Mouse (Mus musculus) hindbrain, embryonic 14.5 days (tissue): ENCODE results near the gene Flywch1. TPM values are rescaled to one million over a fixed set of nuclear protein-coding genes. Genes with fewer than 3 reads are reported as not detected.

Source experiments
- ATAC-seq: fragments of 200-750 bp; cut with Nextera tagmentation; 2 replicates; pipeline ENCODE4 v1.8.0; 2017; ENCODE audit warnings: moderate number of reproducible peaks, mild to moderate bottlenecking, moderate TSS enrichment, moderate library complexity; ENCODE audit not compliant: low FRiP score
- DNase-seq: peaks from one replicate; pipeline ENCODE4 v3.0.0-alpha.2; 2015; ENCODE audit warnings: low spot score
- H3K27ac ChIP-seq: fragments of 300-500 bp; sonication (generic); 2 replicates; pipeline ENCODE4 v1.5.1; 2014; ENCODE audit warnings: mild to moderate bottlenecking, moderate library complexity
- H3K27me3 ChIP-seq: fragments of 300-500 bp; sonication (generic); 2 replicates; pipeline ENCODE4 v1.6.1; 2014; ENCODE audit warnings: mild to moderate bottlenecking, low read length, mixed read lengths; ENCODE audit not compliant: control insufficient read depth, insufficient read depth
- H3K36me3 ChIP-seq: fragments of 300-500 bp; sonication (generic); replicated peaks from 2 replicates; pipeline ENCODE4 v1.6.1; 2014; ENCODE audit not compliant: control insufficient read depth, insufficient read depth
- H3K4me1 ChIP-seq: fragments of 300-500 bp; sonication (generic); replicated peaks from 2 replicates; pipeline ENCODE4 v1.6.1; 2014; ENCODE audit warnings: antibody characterized with exemption, low read length, mixed read lengths; ENCODE audit not compliant: control insufficient read depth, insufficient read depth
- H3K4me2 ChIP-seq: fragments of 300-500 bp; sonication (generic); replicated peaks from 2 replicates; pipeline ENCODE4 v1.6.1; 2014; ENCODE audit warnings: mild to moderate bottlenecking, moderate library complexity
- H3K4me3 ChIP-seq: fragments of 300-500 bp; sonication (generic); replicated peaks from 2 replicates; pipeline ENCODE4 v1.5.1; 2014; ENCODE audit warnings: mild to moderate bottlenecking, low read length
- H3K9ac ChIP-seq: fragments of 300-500 bp; sonication (generic); 2 replicates; pipeline ENCODE4 v1.6.1; 2014
- H3K9me3 ChIP-seq: fragments of 300-500 bp; sonication (generic); 2 replicates; pipeline ENCODE4 v1.6.1; 2016; ENCODE audit warnings: low read length; ENCODE audit not compliant: control insufficient read depth
- WGBS: fragments of 180-500 bp; shearing (Covaris S2); extraction: QIAGEN DNeasy Blood & Tissue Kit; methylation state at CpG from one replicate; pipeline ENCODE4 v1.1.7; 2014; 5-methylcytosine and 5-hydroxymethylcytosine counted together
- polyA plus RNA-seq: library from polyadenylated mRNA; unstranded; fragments of >200 nt; fragmentation: Nextera tagmentation; extraction: Ambion mirVana; gene quantifications from 2 replicates; pipeline ENCODE4 v1.2.1, GENCODE M21; 2014

Flywch1 gene
- polyA plus RNA-seq, 1 experiment from 2014 or later = 183 TPM

- H3K4me1 ChIP-seq = peaks cover 20% of the 10 kb centered on the region
- H3K4me2 ChIP-seq = no peak overlapping the region
- no peak overlapping the region for H3K4me3 ChIP-seq
- H3K9me3 ChIP-seq = no peaks in the 10 kb centered on the region
- H3K9ac ChIP-seq = no peak overlapping the region
- H3K27me3 ChIP-seq = peaks cover 49% of the 10 kb centered on the region
- peaks cover 19% of the 10 kb centered on the region for H3K36me3 ChIP-seq
- WGBS = 44% methylated on average over 6 of the region's 6 CpGs
- H3K27ac ChIP-seq = no peak overlapping the region
- no peak for ATAC-seq
- no peak for DNase-seq
These were observed 23.4 kb downstream of the Flywch1 start for GRCm38 (mm10) chr17:23748026-23748425.

- H3K4me2 ChIP-seq = no peak overlapping the region
- no peaks in the 10 kb centered on the region for H3K9me3 ChIP-seq
- no peak overlapping the region for H3K27ac ChIP-seq
- no peak for ATAC-seq
- no peak overlapping the region for H3K4me3 ChIP-seq
- peaks cover 20% of the 10 kb centered on the region for H3K4me1 ChIP-seq
- H3K36me3 ChIP-seq = peaks cover 14% of the 10 kb centered on the region
- H3K27me3 ChIP-seq = peaks cover 54% of the 10 kb centered on the region
- WGBS = 88% methylated on average over 3 of the region's 3 CpGs
- no peak for DNase-seq
- no peak overlapping the region for H3K9ac ChIP-seq
These were observed 23.9 kb downstream of the Flywch1 start for GRCm38 (mm10) chr17:23747471-23747870.

DNA sequence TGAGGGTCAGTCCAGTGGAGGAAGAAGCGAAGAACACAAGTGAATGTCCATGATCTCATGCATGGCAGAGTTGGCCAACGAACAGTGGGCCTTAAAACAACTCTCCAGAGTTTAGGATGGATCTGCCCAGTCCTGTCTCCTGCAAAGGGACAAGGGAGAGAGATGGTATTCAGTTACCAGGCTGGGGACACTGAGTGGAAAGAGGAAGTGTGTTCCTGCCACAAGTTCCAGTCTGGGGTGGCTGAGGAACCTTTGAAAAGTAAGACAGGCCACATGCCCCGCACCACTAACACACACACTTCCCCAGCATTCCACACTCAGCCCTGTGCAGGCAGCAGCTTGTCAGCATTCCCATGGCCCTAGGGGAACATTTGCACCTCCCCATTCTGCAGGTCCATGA, 24.6 kb downstream of the Flywch1 start:
- Histone ChIP-seq H3K27ac (no peak overlapping the region), H3K9ac (no peak overlapping the region), H3K4me2 (no peak overlapping the region), H3K27me3 (peaks cover 61% of the 10 kb centered on the region), H3K9me3 (no peaks in the 10 kb centered on the region), H3K36me3 (peaks cover 6% of the 10 kb centered on the region), H3K4me1 (peaks cover 20% of the 10 kb centered on the region), H3K4me3 (no peak overlapping the region)
- 84% methylated on average over 3 of the region's 3 CpGs for WGBS
- no peak for DNase-seq
- ATAC-seq = no peak

DNA sequence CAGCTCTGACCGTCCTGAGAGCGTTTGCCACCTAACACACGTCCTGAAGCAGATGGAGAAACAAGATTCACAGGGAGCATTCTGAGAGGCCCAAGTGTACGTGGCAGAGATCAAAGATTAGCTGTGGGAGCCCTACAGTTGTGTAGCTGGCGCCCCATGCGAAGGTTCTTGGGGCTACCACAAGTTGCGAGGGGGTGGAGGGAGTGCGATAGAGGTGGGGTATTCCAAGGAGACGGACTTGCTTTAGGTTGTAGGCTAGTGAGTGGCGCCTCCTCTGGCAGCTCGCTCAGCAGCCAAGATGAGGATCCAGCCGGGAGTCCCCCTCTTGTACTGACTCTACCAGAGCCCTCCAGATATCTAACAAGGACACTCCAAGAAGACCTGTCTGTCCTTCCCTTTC, 25.1 kb downstream of the Flywch1 start:
- H3K9ac ChIP-seq = no peak overlapping the region
- peak overlapping the region; percentile 65 for H3K4me2 ChIP-seq
- no peak overlapping the region for H3K27ac ChIP-seq
- H3K36me3 ChIP-seq = peaks cover 2% of the 10 kb centered on the region
- H3K9me3 ChIP-seq = no peaks in the 10 kb centered on the region
- peak overlapping the region; percentile 35 for H3K4me3 ChIP-seq
- H3K27me3 ChIP-seq = peaks cover 66% of the 10 kb centered on the region
- no peak for DNase-seq
- peaks cover 20% of the 10 kb centered on the region for H3K4me1 ChIP-seq
- no peak for ATAC-seq
- WGBS = 3% methylated on average over 12 of the region's 12 CpGs

GRCm38 (mm10) chr17:23745301-23746251, 25.8 kb downstream of the Flywch1 start, which contains the start of gene Kremen2:
Gene Kremen2 (minus strand): TSS chr17:23745833.
- no peaks in the 10 kb centered on the region for H3K36me3 ChIP-seq
- no peak within 1 kb of the TSS for H3K27ac ChIP-seq
- H3K9me3 ChIP-seq = no peaks in the 10 kb centered on the region
- H3K4me2 ChIP-seq = peak within 1 kb of the TSS; percentile 65
- ATAC-seq (no peak), DNase-seq (peak; percentile 49)
- H3K4me1 ChIP-seq = peaks cover 20% of the 10 kb centered on the region
- H3K4me3 ChIP-seq = peak within 1 kb of the TSS; percentile 35
- H3K9ac ChIP-seq = peak within 1 kb of the TSS; percentile 56
- WGBS = under 1% methylated on average over 35 of the region's 45 CpGs
- peaks cover 69% of the 10 kb centered on the region for H3K27me3 ChIP-seq

DNA sequence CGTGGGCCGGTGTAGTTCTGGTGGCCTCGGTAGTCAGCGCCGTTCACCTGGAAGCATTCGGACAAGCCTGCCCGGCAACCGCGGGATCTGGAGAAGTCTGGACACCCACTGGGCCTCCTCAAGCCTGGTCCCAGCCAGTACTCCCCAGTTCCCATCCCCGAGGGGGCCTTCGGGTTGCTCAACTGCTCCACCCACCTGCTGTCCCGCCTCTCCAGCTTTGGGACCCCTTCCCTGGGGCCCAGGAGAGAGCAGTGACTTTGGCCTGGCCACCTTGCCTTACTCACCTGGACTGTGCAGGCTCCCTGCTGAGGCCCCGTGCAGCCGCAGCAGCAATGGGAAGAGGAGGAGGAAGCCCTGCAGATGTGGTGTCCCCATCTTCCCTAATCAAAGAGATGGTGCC, 26.8 kb downstream of the Flywch1 start:
- Histone ChIP-seq H3K27me3 (peaks cover 69% of the 10 kb centered on the region), H3K4me3 (peak overlapping the region; percentile 35; the same call in 1 of the 2 replicates), H3K4me1 (peaks cover 20% of the 10 kb centered on the region), H3K9me3 (no peaks in the 10 kb centered on the region), H3K4me2 (peak overlapping the region; percentile 65; the same call in 1 of the 2 replicates), H3K36me3 (no peaks in the 10 kb centered on the region), H3K9ac (no peak overlapping the region), H3K27ac (no peak overlapping the region)
- WGBS = 2% methylated on average over 14 of the region's 14 CpGs
- ATAC-seq (no peak), DNase-seq (no peak)

DNA sequence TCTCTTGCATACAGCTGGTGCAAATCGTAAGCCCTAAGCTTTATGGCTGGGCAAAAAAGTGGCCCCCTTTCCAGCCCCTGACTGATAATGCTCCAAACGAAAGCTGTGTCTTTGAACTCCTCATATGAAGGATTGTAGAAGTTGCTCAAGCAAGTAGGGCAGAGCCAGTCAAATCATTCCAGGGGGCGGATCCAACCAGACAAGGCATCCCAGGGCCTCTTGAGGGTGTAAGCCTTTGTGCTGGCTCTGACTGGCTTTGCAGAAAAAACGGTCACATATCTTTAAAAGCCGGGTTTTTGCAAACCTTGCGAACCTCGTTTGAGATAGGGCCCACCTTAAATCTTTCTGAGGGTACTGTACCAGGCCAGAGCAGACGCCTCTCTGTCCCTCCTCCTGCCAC, 27.3 kb downstream of the Flywch1 start:
- 23% methylated on average over 8 of the region's 8 CpGs for WGBS
- Histone ChIP-seq H3K4me1 (peaks cover 22% of the 10 kb centered on the region), H3K4me2 (no peak overlapping the region), H3K4me3 (no peak overlapping the region), H3K27ac (no peak overlapping the region), H3K9ac (no peak overlapping the region), H3K9me3 (no peaks in the 10 kb centered on the region), H3K27me3 (peaks cover 69% of the 10 kb centered on the region), H3K36me3 (no peaks in the 10 kb centered on the region)
- DNase-seq = no peak
- ATAC-seq = no peak

GRCm38 (mm10) chr17:23742941-23743340, 28.5 kb downstream of the Flywch1 start:
- Histone ChIP-seq H3K36me3 (no peaks in the 10 kb centered on the region), H3K27ac (no peak overlapping the region), H3K4me2 (no peak overlapping the region; the same call in 1 of the 2 replicates), H3K27me3 (peaks cover 67% of the 10 kb centered on the region), H3K4me3 (peak overlapping the region; percentile 21; the same call in 1 of the 2 replicates), H3K9me3 (no peaks in the 10 kb centered on the region), H3K4me1 (peaks cover 33% of the 10 kb centered on the region), H3K9ac (no peak overlapping the region)
- 62% methylated on average over 12 of the region's 12 CpGs for WGBS
- no peak for DNase-seq
- no peak for ATAC-seq

- Histone ChIP-seq H3K4me3 (peak overlapping the region; percentile 21), H3K4me1 (peaks cover 35% of the 10 kb centered on the region), H3K27me3 (peaks cover 61% of the 10 kb centered on the region), H3K4me2 (peak overlapping the region; percentile 43), H3K36me3 (peaks cover 2% of the 10 kb centered on the region; the same call in 1 of the 2 replicates), H3K9ac (peak overlapping the region; percentile 41), H3K27ac (no peak overlapping the region), H3K9me3 (no peaks in the 10 kb centered on the region)
- WGBS = 10% methylated on average over 44 of the region's 44 CpGs
- no peak for ATAC-seq
- no peak for DNase-seq
These were observed 29.1 kb downstream of the Flywch1 start for GRCm38 (mm10) chr17:23742210-23742793.
